Mouse (Mus musculus): ENCODE measurements at regions not wholly inside any gene's neighbourhood (a gene's known extent, or its start where the extent isn't known, plus 50 kb on each side); places are given as distances from the start of the nearest gene placed in this dataset.
"Not testable (repeated sequence)": the region's sequence is repeated elsewhere in the genome, so short reads cannot be mapped to it uniquely, and the experiment has no call there.

DNA sequence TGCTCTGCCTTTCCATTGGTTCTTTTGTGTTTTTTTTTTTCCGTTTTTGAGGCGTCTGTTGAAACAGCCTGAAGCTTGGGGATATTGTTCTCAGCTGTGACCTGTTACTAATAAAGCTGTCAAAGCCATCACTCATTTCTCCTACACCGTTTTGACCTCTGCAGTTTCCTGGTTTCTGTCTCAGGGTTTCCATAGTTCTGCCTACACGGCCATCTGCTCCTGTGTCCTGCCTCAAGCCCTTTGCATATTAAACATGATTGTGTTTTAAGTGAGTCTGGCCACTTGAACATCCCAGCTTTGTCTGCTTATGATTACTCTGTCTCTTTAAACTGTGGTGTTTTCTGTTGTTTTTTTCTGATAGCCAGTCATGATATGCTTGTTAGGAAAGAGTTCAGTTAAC, 114.1 kb upstream of the Commd3 start:
- no peak overlapping the region for H3K27ac ChIP-seq
- H3K9me3 ChIP-seq = no peaks in the 10 kb centered on the region
- no peaks in the 10 kb centered on the region for H3K27me3 ChIP-seq (ENCODE audit: poor library complexity, severe bottlenecking)
- no peaks in the 10 kb centered on the region for H3K36me3 ChIP-seq (replicated peaks)
- no peak for DNase-seq (ENCODE audit: extremely low spot score, low spot score)
- WGBS = 61% methylated on average over 4 of the region's 4 CpGs
- H3K4me3 ChIP-seq = no peak overlapping the region
- H3K4me1 ChIP-seq = no peaks in the 10 kb centered on the region

DNA sequence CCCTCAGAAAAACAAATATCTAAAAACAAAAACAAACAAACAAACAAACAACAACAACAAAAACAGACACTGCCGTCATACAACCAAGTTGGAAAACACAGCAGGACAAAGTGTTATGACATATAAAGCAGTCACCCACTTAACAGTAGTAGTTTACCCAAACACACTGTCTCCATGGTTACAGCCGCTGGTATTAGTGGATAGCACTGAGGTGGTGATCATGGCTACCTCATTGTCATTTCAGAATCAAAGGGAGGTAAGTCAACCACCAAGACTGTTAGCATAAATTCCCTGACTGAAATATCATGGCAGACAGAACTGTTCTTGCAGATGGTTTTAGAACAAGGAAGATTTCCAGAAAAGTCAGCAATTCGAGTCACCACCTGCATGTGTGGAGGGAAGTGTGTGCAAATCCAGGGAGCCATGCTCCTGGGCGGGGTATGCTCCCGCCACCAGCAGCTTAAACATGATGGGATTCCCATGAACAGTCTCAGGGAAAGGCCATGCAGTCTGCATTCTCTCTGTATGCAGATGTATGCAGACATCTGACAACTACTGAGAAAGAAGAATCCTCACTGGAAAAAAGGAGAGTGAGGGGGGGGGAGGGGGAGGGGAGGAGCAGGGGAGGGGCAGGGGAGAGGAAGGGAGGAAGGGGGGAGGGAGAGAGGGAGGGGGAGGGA, 124.1 kb upstream of the Commd3 start:
- no peak overlapping the region for H3K4me3 ChIP-seq
- WGBS = 83% methylated on average over 5 of the region's 5 CpGs
- H3K27me3 ChIP-seq (ENCODE audit: poor library complexity, severe bottlenecking) = no peaks in the 10 kb centered on the region
- H3K27ac ChIP-seq = no peak overlapping the region
- H3K4me1 ChIP-seq = no peaks in the 10 kb centered on the region
- H3K36me3 ChIP-seq (replicated peaks) = no peaks in the 10 kb centered on the region
- no peaks in the 10 kb centered on the region for H3K9me3 ChIP-seq
- no peak for DNase-seq (ENCODE audit: extremely low spot score, low spot score)

DNA sequence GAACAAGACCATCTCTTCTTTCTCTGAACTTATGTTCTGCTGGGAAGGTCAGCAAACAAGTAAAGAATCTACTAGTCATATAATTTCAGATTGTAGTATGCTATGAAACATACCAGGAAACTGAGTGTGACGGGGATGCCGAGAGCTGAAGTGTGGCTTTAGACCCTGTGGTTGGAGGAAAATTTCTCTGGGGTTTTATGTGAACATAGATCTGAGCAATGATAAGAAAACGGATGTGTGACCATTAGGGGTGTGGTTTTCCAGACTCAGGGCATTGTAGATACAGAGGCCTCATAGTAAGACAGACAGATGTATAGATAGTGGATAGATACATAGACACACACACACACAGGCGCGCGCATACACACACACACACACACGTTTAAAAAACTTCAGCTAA, 131.8 kb upstream of the Dnajc1 start:
- WGBS = 92% methylated on average over 7 of the region's 7 CpGs
- no peak overlapping the region for H3K27ac ChIP-seq
- no peaks in the 10 kb centered on the region; the same call in 1 of the 2 replicates for H3K9me3 ChIP-seq
- H3K27me3 ChIP-seq (ENCODE audit: poor library complexity, severe bottlenecking) = no peaks in the 10 kb centered on the region
- no peak for DNase-seq (ENCODE audit: extremely low spot score, low spot score)
- no peaks in the 10 kb centered on the region for H3K4me1 ChIP-seq
- H3K36me3 ChIP-seq (replicated peaks) = no peaks in the 10 kb centered on the region
- no peak overlapping the region for H3K4me3 ChIP-seq

DNA sequence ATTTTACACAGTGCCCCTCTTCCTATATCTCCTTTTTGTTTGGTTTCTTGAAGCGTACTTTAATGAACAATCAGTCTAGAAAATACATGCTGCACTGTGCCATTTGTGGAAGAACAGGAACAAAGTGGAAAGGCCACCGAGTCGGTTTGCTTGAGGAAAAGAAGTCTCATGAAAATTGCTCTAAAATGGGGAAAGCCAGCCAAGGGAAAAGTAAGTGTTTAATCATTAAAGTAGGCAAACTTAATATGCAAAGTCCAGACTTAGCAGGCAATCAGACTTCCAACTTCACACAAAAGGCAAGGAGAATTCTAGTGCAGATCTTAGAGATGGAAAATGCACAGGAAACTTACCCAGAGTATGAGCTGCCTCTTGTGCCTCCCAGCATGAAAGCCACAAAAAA, 131.3 kb upstream of the Dnajc1 start:
- H3K4me3 ChIP-seq = no peak overlapping the region
- H3K27me3 ChIP-seq (ENCODE audit: poor library complexity, severe bottlenecking) = no peaks in the 10 kb centered on the region
- 76% methylated on average over 3 of the region's 3 CpGs for WGBS
- no peak for DNase-seq (ENCODE audit: extremely low spot score, low spot score)
- no peaks in the 10 kb centered on the region; the same call in 1 of the 2 replicates for H3K9me3 ChIP-seq
- H3K4me1 ChIP-seq = no peaks in the 10 kb centered on the region
- H3K27ac ChIP-seq = no peak overlapping the region
- no peaks in the 10 kb centered on the region for H3K36me3 ChIP-seq (replicated peaks)

DNA sequence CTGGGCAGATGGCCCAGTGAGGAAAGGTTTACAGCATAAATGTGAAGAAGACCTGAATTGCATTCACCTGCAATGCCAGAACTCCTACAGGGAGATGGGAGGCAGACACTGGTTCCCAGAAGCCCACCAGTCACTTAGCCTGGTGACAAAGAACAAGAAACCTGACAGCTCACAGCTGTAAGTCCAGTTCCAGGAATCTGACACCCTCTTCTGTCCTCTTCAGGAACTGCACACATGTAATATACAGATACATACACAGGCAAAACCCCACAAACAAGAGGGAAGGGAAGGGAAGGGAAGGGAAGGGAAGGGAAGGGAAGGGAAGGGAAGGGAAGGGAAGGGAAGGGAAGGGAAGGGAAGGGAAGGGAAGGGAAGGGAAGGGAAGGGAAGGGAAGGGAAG, 120.8 kb upstream of the Dnajc1 start:
- no peaks in the 10 kb centered on the region for H3K4me1 ChIP-seq
- DNase-seq (ENCODE audit: extremely low spot score, low spot score) = no peak
- no peak overlapping the region for H3K27ac ChIP-seq
- H3K4me3 ChIP-seq = no peak overlapping the region
- no peaks in the 10 kb centered on the region for H3K27me3 ChIP-seq (ENCODE audit: poor library complexity, severe bottlenecking)
- no peaks in the 10 kb centered on the region for H3K9me3 ChIP-seq
- no peaks in the 10 kb centered on the region for H3K36me3 ChIP-seq (replicated peaks)

- Histone ChIP-seq H3K4me1 (no peaks in the 10 kb centered on the region), H3K27me3 (ENCODE audit: poor library complexity, severe bottlenecking) (no peaks in the 10 kb centered on the region), H3K9me3 (no peaks in the 10 kb centered on the region), H3K27ac (no peak overlapping the region), H3K36me3 (replicated peaks) (no peaks in the 10 kb centered on the region), H3K4me3 (no peak overlapping the region)
- DNase-seq (ENCODE audit: extremely low spot score, low spot score) = no peak
- 94% methylated on average over 1 of the region's 1 CpGs for WGBS
Measured at GRCm38 (mm10) chr2:18509317-18509716, 116.7 kb upstream of the Dnajc1 start.

DNA sequence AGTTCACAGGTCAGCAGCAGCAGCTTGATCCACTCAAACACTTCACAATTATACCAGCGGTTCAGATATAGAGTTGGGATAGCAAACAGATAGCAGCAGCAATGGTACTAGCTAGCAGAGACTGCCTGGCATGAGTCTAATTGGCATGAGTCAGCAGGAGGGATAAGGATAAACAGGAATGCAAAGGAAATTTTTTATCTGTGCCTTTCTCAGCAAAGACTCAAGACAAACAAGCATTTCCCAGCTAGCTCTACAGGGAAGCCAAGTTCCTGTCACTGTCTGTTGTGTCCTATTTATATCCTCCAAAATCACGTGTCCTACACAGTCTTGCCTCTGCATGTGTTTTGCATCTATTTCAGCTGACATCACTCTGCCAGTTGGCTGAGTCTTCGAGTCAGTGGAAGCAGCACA, 80.7 kb upstream of the Dnajc1 start:
- no peaks in the 10 kb centered on the region for H3K4me1 ChIP-seq
- H3K9me3 ChIP-seq = no peaks in the 10 kb centered on the region
- no peaks in the 10 kb centered on the region for H3K36me3 ChIP-seq (replicated peaks)
- no peaks in the 10 kb centered on the region for H3K27me3 ChIP-seq (ENCODE audit: poor library complexity, severe bottlenecking)
- WGBS = 83% methylated on average over 3 of the region's 3 CpGs
- H3K27ac ChIP-seq = no peak overlapping the region
- no peak for DNase-seq (ENCODE audit: extremely low spot score, low spot score)
- no peak overlapping the region for H3K4me3 ChIP-seq

GRCm38 (mm10) chr2:18460901-18461300, 68.3 kb upstream of the Dnajc1 start:
- Histone ChIP-seq H3K4me1 (no peaks in the 10 kb centered on the region), H3K27ac (no peak overlapping the region), H3K27me3 (ENCODE audit: poor library complexity, severe bottlenecking) (no peaks in the 10 kb centered on the region), H3K9me3 (peaks cover 31% of the 10 kb centered on the region), H3K36me3 (replicated peaks) (no peaks in the 10 kb centered on the region), H3K4me3 (no peak overlapping the region)
- no peak for DNase-seq (ENCODE audit: extremely low spot score, low spot score)
- 93% methylated on average over 4 of the region's 4 CpGs for WGBS

GRCm38 (mm10) chr2:18460281-18460680, 67.7 kb upstream of the Dnajc1 start:
- H3K4me1 ChIP-seq; H3K4me3 ChIP-seq; H3K36me3 ChIP-seq (replicated peaks): not testable (repeated sequence)

DNA sequence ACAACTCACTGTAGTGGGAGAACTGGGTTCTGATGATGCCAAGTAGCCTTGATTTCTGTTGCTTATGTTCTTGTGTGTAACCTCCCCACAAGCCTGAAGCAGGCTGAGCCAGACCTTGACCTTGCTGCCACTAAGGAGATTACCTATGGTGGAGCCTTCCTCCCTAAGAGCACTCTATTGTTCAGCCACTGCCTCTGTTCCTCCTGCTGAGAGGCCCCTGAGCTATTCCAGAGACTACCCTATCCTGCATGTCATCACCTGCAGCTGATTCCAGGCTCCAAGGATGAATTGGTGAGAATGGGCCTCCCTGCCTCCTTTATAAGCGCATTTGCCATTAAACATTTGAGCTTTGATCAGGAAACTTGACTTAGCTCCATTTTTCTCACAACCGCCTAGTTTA, 60.8 kb upstream of the Dnajc1 start:
- Histone ChIP-seq H3K9me3 (peaks cover 17% of the 10 kb centered on the region), H3K4me1 (peaks cover 11% of the 10 kb centered on the region), H3K27me3 (ENCODE audit: poor library complexity, severe bottlenecking) (peaks cover 15% of the 10 kb centered on the region), H3K4me3 (peak overlapping the region; percentile 19; the same call in 1 of the 2 replicates)
- DNase-seq (ENCODE audit: extremely low spot score, low spot score); H3K36me3 ChIP-seq (replicated peaks); H3K27ac ChIP-seq: not testable (repeated sequence)
- WGBS = 17% methylated on average over 2 of the region's 2 CpGs

More at GRCm38 (mm10) chr2:18460281-18460680, 67.7 kb upstream of the Dnajc1 start:
- WGBS = 89% methylated on average over 3 of the region's 3 CpGs
- not testable (repeated sequence) for H3K27ac ChIP-seq; DNase-seq (ENCODE audit: extremely low spot score, low spot score); H3K27me3 ChIP-seq (ENCODE audit: poor library complexity, severe bottlenecking)
- H3K9me3 ChIP-seq = peaks cover 31% of the 10 kb centered on the region

DNA sequence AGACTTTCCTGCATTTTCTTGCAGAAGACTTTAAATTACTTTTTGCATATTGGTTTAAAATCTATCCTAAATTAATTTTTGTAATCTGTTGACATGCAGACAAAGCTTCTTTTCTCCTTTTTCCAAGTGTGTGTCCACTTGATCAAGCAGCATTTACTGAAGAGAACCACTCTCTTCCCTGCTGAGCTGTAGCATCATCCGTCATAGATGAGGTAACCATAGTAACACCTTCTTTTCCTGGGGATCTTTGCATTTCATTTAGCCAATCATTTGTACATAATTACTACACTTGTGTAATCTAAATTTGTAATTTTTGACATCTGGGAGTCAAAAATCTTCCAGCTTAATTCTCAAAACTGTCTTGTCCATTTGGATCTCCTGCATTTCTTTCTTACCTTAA, 53.2 kb upstream of the Dnajc1 start:
- Histone ChIP-seq H3K36me3 (replicated peaks) (no peaks in the 10 kb centered on the region), H3K4me1 (0 out of 2 replicates have a peak, but pooled peaks cover 6% of the 10 kb centered on the region), H3K4me3 (no peak overlapping the region), H3K27me3 (ENCODE audit: poor library complexity, severe bottlenecking) (no peaks in the 10 kb centered on the region), H3K9me3 (no peaks in the 10 kb centered on the region), H3K27ac (no peak overlapping the region)
- DNase-seq (ENCODE audit: extremely low spot score, low spot score) = no peak
- WGBS = 62% methylated on average over 1 of the region's 1 CpGs
